Mouse (Mus musculus): ENCODE results near the gene Zbtb11.

DNA sequence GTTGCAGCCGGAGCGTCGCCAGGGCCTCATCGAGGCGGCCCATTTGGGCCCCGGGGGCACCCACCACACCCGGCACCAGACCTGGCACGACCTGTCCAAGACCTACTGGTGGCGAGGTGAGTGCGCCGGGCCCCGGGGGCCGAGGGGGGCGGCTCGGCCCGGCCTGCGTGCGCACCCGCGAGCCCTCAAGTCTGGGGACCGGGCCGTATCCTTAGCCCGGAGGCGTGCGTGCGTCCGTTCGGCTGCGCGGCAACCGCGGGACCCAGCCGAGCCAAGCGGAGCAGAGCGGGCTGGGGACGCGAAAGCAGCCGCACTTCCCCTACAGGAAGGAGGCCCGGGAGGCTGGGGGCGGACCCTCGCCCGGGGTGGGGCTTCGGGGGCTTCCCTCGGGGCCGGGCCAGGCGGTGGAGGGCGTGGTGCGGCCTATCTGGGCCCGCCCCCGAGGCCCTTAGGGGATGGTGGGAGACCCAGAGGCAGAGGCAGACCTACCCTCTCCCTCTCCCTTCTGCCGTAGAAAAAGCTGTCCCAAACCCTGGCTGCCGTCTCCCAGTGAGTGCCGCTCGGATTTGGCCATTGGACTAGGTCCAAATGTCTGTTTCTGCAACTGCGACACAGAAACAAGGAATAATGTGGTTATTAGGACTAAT, 696 bp downstream of the Zbtb11 start:
- TF ChIP-seq POLR2A (IDR thresholded peaks at IDR 0.05; ENCODE audit: insufficient read depth, low read depth, low read length) (peak; percentile 56; the same call in 1 of the 2 replicates), CTCF (IDR thresholded peaks at IDR 0.05; ENCODE audit: insufficient read depth, low read depth, low read length) (no peak)

Data from olfactory bulb, adult 2 months (tissue).